Comparison of ENCODE assay signal across 26 mouse cellular contexts in genomic region chr13:60416024-60416423, GRCm38 (mm10).
DNase-seq lines count a peak whose midpoint lies in the region; ATAC-seq and TF ChIP-seq lines count a peak whose summit lies in the region.
"Had no signal": no experiment of that assay in that cellular context is flagged by ENCODE, and none has a peak within 500 bp of the region (broad histone marks: within the 10 kb centered on the region; RNA-seq: fewer than 3 reads in every experiment).

No protein-coding gene starts in this region.

- TF ChIP-seq CTCF in gastrocnemius, adult 2 months (IDR thresholded peaks at IDR 0.05) = no peak
- TF ChIP-seq CTCF in stomach, postnatal 0 days (IDR thresholded peaks at IDR 0.05; ENCODE audit: low read depth) = no peak
- no peak for TF ChIP-seq CTCF in cerebellum, adult 2 months (IDR thresholded peaks at IDR 0.05; ENCODE audit: borderline replicate concordance, insufficient read depth, low read depth, low read length)

- no peaks in the 10 kb centered on the region for H3K9me3 ChIP-seq in limb, embryonic 12.5 days
- no peaks in the 10 kb centered on the region for H3K9me3 ChIP-seq in stomach, postnatal 0 days (ENCODE audit: control insufficient read depth, low read length)
- H3K9me3 ChIP-seq: heart, embryonic 13.5 days; hindbrain, embryonic 12.5 days; liver, embryonic 12.5 days had no signal

- H3K9ac ChIP-seq in limb, embryonic 12.5 days (replicated peaks) = no peak overlapping the region
- no peak overlapping the region for H3K9ac ChIP-seq in stomach, postnatal 0 days (ENCODE audit: low read length)
- H3K9ac ChIP-seq: heart, embryonic 13.5 days; hindbrain, embryonic 12.5 days; liver, embryonic 12.5 days had no signal

- WGBS in limb, embryonic 12.5 days = 50% methylated on average over 1 of the region's 1 CpGs
- 74% methylated on average over 1 of the region's 1 CpGs for WGBS in stomach, postnatal 0 days
- WGBS in cerebellum, adult 2 months = 50% methylated on average over 1 of the region's 1 CpGs

- H3K36me3 ChIP-seq in limb, embryonic 12.5 days = no peaks in the 10 kb centered on the region
- no peaks in the 10 kb centered on the region for H3K36me3 ChIP-seq in stomach, postnatal 0 days (ENCODE audit: control insufficient read depth, insufficient read depth, low read length)
- H3K36me3 ChIP-seq: G1E; heart, embryonic 13.5 days; hindbrain, embryonic 12.5 days; liver, embryonic 12.5 days had no signal

- TF ChIP-seq POLR2A in cerebellum, adult 2 months (IDR thresholded peaks at IDR 0.05; ENCODE audit: borderline replicate concordance, insufficient read depth, low read length) = no peak

- no peak for DNase-seq in gastrocnemius, adult 2 months
- no peak for DNase-seq in gastrocnemius, postnatal 14 days
- peak; percentile 13 to 41 for DNase-seq in urinary bladder, postnatal 4 days (ENCODE audit: low spot score in 2 of 2)
- DNase-seq in urinary bladder, postnatal 36 days (ENCODE audit: low spot score in 2 of 2) = no peak
- DNase-seq in stomach, postnatal 0 days (ENCODE audit: low spot score) = no peak
- no peak for DNase-seq in cerebellum, adult 2 months
- DNase-seq in natural killer cell, adult 2 months (ENCODE audit: low spot score in 2 of 2) = no peak
- DNase-seq: adrenal gland, adult 2 months; cerebellum, adult 18-20 months; cerebellum, postnatal 25 days; kidney, adult 18-20 months; lung, adult 2 months; lung, postnatal 14 days; right cerebral cortex, postnatal 14 days; thymus, adult 18-20 months; thymus, postnatal 36 days had no signal

- TF ChIP-seq EP300 in stomach, postnatal 0 days (optimal IDR thresholded peaks at IDR 0.05) = no peak

- H3K4me1 ChIP-seq in limb, embryonic 12.5 days (replicated peaks) = peaks cover 19% of the 10 kb centered on the region
- no peaks in the 10 kb centered on the region for H3K4me1 ChIP-seq in stomach, postnatal 0 days (replicated peaks; ENCODE audit: control insufficient read depth, insufficient read depth)
- no peaks in the 10 kb centered on the region for H3K4me1 ChIP-seq in cerebellum, adult 2 months (ENCODE audit: control insufficient read depth, insufficient read depth, low read length)
- H3K4me1 ChIP-seq: liver, embryonic 12.5 days had no signal

- H3K4me3 ChIP-seq in gastrocnemius, adult 2 months = no peak overlapping the region
- no peak overlapping the region for H3K4me3 ChIP-seq in limb, embryonic 12.5 days (replicated peaks)
- H3K4me3 ChIP-seq in stomach, postnatal 0 days (ENCODE audit: low read depth, low read length) = no peak overlapping the region
- H3K4me3 ChIP-seq in cerebellum, adult 2 months (replicated peaks; ENCODE audit: insufficient read depth, low read depth, low read length) = no peak overlapping the region
- H3K4me3 ChIP-seq: heart, embryonic 13.5 days; hindbrain, embryonic 12.5 days; left cerebral cortex, adult 2 months; liver, embryonic 12.5 days had no signal

- H3K27ac ChIP-seq in gastrocnemius, adult 2 months = peak overlapping the region; percentile 85
- peak overlapping the region; percentile 68; the same call in 1 of the 2 replicates for H3K27ac ChIP-seq in limb, embryonic 12.5 days
- peak overlapping the region; percentile 9; the same call in 1 of the 2 replicates for H3K27ac ChIP-seq in stomach, postnatal 0 days (replicated peaks)
- H3K27ac ChIP-seq in cerebellum, adult 2 months (ENCODE audit: insufficient read depth, low read length) = no peak overlapping the region
- H3K27ac ChIP-seq: heart, embryonic 13.5 days; hindbrain, embryonic 12.5 days; kidney, postnatal 0 days; left cerebral cortex, adult 2 months; liver, embryonic 12.5 days had no signal

- H3K27me3 ChIP-seq in limb, embryonic 12.5 days = no peaks in the 10 kb centered on the region
- H3K27me3 ChIP-seq in stomach, postnatal 0 days (ENCODE audit: control insufficient read depth, insufficient read depth, low read length) = no peaks in the 10 kb centered on the region
- no peaks in the 10 kb centered on the region for H3K27me3 ChIP-seq in cerebellum, adult 2 months (ENCODE audit: control insufficient read depth, insufficient read depth, low read length)
- H3K27me3 ChIP-seq: CH12.LX; heart, embryonic 13.5 days; hindbrain, embryonic 12.5 days; liver, embryonic 12.5 days; Patski had no signal

- no peak overlapping the region for H3K4me2 ChIP-seq in limb, embryonic 12.5 days
- H3K4me2 ChIP-seq in stomach, postnatal 0 days (replicated peaks; ENCODE audit: low read depth) = no peak overlapping the region
- H3K4me2 ChIP-seq: heart, embryonic 13.5 days; hindbrain, embryonic 12.5 days; liver, embryonic 12.5 days; midbrain, embryonic 11.5 days had no signal

- ATAC-seq in limb, embryonic 12.5 days (ENCODE audit: insufficient number of reproducible peaks, insufficient read depth, low FRiP score, low TSS enrichment, low read depth) = no peak
- no peak for ATAC-seq in stomach, postnatal 0 days (ENCODE audit: low FRiP score, low TSS enrichment)
- ATAC-seq: liver, embryonic 12.5 days; Patski had no signal

- intact Hi-C loops in gastrocnemius, adult 2 months (cut with DNase I) = no loop called here
- intact Hi-C loops in gastrocnemius, postnatal 14 days (cut with DNase I; ENCODE audit: low total_unique reads) = no loop called here

Comparison
In these comparisons a context has a peak if more than half of its experiments do, and no peak if none do; other contexts are left out.
1. DNase-seq: peak in urinary bladder, postnatal 4 days (2 of 2); none in gastrocnemius, adult 2 months (single experiment), gastrocnemius, postnatal 14 days (single experiment), urinary bladder, postnatal 36 days (0 of 2), stomach, postnatal 0 days (single experiment), cerebellum, adult 2 months (0 of 2) and natural killer cell, adult 2 months (0 of 2).